Mouse (Mus musculus) bone marrow macrophage, adult 2 months (primary cell): Measurements from ENCODE around the gene Ephb4. TPM values are rescaled to one million over a fixed set of nuclear protein-coding genes. Genes with fewer than 3 reads are reported as not detected.

Experiments used
- H3K27ac ChIP-seq: 2 replicates; pipeline ENCODE4 v1.5.1; 2012; ENCODE audit warnings: low read depth, low read length; ENCODE audit not compliant: insufficient read depth
- H3K4me1 ChIP-seq: 2 replicates; pipeline ENCODE4 v1.6.1; 2012; ENCODE audit warnings: low read length; ENCODE audit not compliant: control insufficient read depth, insufficient read depth
- H3K4me3 ChIP-seq: 2 replicates; pipeline ENCODE4 v1.5.1; 2012; ENCODE audit warnings: mild to moderate bottlenecking, low read length, moderate library complexity; ENCODE audit not compliant: insufficient read depth
- CTCF ChIP-seq: IDR thresholded peaks from 2 replicates; pipeline ENCODE4 v1.5.1; 2012; ENCODE audit warnings: low read depth, mild to moderate bottlenecking, low read length, moderate library complexity
- POLR2A ChIP-seq: IDR thresholded peaks from 2 replicates; pipeline ENCODE4 v1.6.1; 2012; ENCODE audit warnings: mild to moderate bottlenecking, low read depth, low read length, borderline replicate concordance
- polyA plus RNA-seq: library from polyadenylated mRNA; stranded (reverse); fragments of >200 nt; gene quantifications from 2 replicates; pipeline ENCODE4 v1.2.4, GENCODE M21; 2012; ENCODE audit not compliant: missing spikeins, insufficient read depth, insufficient read length

The Ephb4 gene
- polyA plus RNA-seq, 1 experiment: 0.19 TPM

DNA sequence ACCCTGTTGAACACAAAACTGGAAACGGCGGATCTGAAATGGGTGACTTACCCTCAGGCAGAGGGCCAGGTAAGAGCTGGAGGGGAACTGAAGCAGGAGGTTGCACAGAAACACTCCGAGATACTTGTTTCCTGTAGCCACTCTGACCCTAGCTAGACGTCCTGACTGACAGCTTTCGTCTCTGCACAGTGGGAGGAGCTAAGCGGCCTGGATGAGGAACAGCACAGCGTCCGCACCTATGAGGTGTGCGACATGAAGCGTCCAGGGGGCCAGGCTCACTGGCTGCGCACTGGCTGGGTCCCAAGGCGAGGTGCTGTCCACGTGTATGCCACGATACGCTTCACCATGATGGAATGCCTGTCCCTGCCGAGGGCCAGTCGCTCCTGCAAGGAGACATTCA is 4.2 kb downstream of the Ephb4 start:
- H3K27ac ChIP-seq: no peak overlapping the region
- no peak overlapping the region for H3K4me3 ChIP-seq
- TF ChIP-seq POLR2A (no peak), CTCF (no peak)
- no peaks in the 10 kb centered on the region for H3K4me1 ChIP-seq

DNA sequence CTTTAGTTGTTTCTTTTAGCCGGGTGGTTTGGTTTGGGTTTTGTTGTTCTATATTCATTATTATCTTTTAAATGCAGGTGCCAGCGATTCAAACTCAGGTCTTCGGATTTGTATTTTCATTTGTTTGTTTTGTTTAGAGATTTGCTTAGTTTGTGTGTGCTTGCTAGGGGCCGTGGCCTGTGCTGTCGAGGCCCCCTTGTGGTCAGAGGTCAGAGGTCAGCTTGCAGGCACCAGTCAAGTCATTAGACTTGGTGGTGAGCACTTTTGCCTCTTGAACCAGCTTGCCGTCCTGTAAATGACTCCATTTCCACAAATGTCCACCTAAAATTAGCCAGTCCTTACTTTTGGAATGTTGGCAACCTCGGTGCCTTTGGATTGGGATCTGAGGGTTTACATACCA is 8.5 kb downstream of the Ephb4 start:
- TF ChIP-seq POLR2A (no peak), CTCF (no peak)

DNA sequence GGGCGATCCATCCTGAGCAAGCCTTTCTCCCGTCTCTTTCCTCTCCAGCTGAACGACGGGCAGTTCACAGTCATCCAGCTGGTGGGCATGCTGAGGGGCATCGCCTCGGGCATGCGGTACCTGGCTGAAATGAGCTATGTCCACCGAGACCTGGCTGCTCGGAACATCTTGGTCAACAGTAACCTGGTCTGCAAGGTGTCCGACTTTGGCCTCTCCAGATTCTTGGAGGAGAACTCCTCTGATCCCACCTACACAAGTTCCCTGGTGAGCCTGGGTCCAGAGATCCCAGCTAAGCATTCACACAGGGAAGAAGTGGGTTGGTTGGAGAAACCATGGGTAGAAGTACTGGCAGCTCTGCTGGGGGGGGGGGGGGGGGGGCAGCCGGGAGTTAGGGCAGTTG is 19.8 kb downstream of the Ephb4 start:
- TF ChIP-seq POLR2A: no peak

More for the DNA sequence above, 8.5 kb downstream of the Ephb4 start:
- H3K4me1 ChIP-seq: no peaks in the 10 kb centered on the region
- no peak overlapping the region for H3K27ac ChIP-seq
- H3K4me3 ChIP-seq: no peak overlapping the region

DNA sequence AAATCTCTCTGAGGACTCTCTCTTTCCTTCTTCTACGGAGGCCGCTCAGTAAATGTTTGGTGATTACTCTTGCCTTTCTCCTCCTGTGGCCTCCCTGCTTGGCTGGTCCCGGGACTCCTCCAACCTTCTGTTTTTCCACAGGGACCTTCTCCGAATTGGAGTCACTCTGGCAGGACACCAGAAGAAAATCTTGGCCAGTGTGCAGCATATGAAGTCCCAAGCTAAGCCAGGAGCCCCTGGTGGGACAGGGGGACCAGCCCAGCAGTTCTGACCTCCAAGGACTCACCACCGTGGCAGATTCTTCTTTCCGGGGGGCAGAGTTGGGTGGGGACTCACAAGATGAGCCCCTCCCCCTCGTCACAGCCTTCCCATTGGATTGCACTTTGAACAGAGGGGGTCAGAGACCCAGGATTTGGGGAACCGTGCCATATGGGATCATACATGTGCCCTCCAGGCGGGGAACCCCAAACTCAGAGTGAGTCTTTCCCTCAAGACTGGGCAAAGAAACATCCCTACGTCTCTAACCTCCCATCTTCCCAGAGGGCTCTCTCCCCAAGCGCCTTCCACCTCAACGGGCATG is 23.6 kb downstream of the Ephb4 start:
- H3K27ac ChIP-seq: no peak overlapping the region

More for the DNA sequence above, 19.8 kb downstream of the Ephb4 start:
- Histone ChIP-seq H3K4me1 (no peaks in the 10 kb centered on the region), H3K4me3 (no peak overlapping the region), H3K27ac (no peak overlapping the region)

DNA sequence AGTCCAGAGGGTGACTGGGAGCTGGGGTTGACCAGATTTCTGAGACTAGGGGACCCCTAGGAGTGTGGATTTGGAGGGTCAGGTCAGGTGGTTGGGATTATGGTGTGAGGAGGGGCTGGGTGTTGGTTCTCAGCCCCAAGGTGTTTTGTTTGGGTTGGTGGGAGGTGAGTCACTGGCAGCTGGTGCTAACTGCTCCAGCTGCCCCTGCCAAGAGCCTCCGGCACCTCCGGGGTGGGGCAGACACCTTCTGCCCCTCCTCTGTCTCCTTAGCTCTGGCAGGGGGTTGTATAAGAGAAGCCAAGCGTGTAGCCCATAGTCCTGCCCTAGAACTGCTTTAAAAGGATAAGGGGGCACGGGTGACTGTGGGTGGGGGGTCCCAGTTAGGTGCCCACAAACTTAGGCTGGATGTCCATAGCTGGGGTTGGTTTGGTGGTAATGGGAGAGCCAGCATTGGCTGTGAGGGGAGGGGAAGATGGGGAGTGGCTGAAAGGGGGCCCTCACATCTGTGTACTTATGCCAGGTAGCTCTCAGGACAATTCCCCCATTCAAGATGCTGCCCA is 24.7 kb downstream of the Ephb4 start:
- H3K4me3 ChIP-seq: no peak overlapping the region
- no peak overlapping the region for H3K27ac ChIP-seq
- no peak for TF ChIP-seq POLR2A
- TF ChIP-seq CTCF: no peak
- H3K4me1 ChIP-seq: no peaks in the 10 kb centered on the region

More for the DNA sequence above, 23.6 kb downstream of the Ephb4 start:
- H3K4me1 ChIP-seq: no peaks in the 10 kb centered on the region
- no peak overlapping the region for H3K4me3 ChIP-seq
- TF ChIP-seq POLR2A: no peak
- no peak for TF ChIP-seq CTCF

DNA sequence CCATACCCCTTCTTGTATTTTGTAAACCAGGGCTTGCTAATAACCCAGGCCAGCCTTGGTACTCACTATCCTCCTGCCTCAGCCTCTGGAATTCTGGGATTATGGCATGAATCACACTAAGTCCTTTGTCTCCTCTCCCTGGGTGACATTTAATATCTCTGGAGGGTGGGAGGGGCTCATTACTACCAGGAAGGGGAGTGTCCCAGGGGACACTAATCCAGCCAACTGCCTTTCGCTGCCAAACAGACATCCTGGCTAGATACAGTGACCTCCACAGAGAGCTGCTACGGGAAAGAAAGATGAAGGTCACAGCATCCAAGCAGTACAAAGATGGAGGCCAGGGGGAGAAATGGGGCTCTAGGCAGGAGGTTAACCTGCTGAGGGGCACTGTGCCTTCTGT is 25.7 kb downstream of the Ephb4 start:
- no peak overlapping the region for H3K27ac ChIP-seq
- H3K4me1 ChIP-seq: no peaks in the 10 kb centered on the region
- TF ChIP-seq POLR2A (no peak), CTCF (no peak)
- no peak overlapping the region for H3K4me3 ChIP-seq

GRCm38 (mm10) chr5:137376198-137376597 is 26.3 kb downstream of the Ephb4 start:
- TF ChIP-seq POLR2A: no peak
- TF ChIP-seq CTCF: no peak
- Histone ChIP-seq H3K4me3 (no peak overlapping the region), H3K27ac (no peak overlapping the region), H3K4me1 (no peaks in the 10 kb centered on the region)

GRCm38 (mm10) chr5:137376722-137377121 is 26.8 kb downstream of the Ephb4 start:
- TF ChIP-seq POLR2A: no peak
- TF ChIP-seq CTCF: no peak
- Histone ChIP-seq H3K4me1 (no peaks in the 10 kb centered on the region), H3K4me3 (no peak overlapping the region), H3K27ac (no peak overlapping the region)

DNA sequence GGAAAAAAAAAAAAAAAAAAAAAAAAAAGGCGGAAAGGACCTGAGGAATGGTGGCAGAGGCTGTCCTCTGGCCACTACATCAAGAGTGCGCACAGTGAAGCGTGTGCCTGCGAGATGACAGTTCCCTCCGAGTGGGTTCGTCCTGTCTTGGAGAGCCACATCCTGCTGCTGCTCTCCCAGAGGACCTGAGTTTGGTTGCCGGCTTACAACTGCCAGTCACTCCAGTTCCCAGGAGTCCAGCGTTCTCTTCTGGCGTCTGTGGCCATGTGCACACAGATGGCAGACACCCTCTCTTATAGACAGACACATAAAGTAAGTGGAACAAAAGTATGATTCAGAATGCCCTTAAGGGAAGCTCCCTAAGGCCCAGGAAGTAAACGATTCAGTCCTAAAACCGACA is 27.3 kb downstream of the Ephb4 start:
- TF ChIP-seq POLR2A (no peak), CTCF (no peak)
- no peak overlapping the region for H3K4me3 ChIP-seq

DNA sequence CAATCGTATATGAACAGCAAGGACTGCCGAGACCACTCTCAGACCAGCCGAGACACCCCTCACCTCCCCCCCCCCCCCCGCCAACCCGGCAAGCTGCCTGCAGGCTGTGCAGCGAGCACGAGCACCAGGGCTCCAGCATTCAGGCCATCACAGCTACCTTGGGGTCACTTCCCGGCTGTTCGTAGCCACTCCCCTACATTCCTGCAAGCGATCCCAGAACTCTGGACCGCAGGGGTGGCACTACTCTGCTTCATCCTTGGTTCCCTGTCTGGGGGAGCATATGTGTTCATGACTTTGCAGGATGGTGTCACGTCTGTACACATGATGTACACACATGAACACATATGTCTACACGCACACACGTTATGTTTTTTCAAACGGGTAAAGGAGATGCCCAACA is 27.7 kb downstream of the Ephb4 start:
- Histone ChIP-seq H3K4me1 (no peaks in the 10 kb centered on the region), H3K27ac (no peak overlapping the region), H3K4me3 (no peak overlapping the region)
- TF ChIP-seq POLR2A: no peak
- no peak for TF ChIP-seq CTCF

More for the DNA sequence above, 27.3 kb downstream of the Ephb4 start:
- H3K4me1 ChIP-seq: no peaks in the 10 kb centered on the region
- no peak overlapping the region for H3K27ac ChIP-seq
